Mouse (Mus musculus) midbrain, embryonic 13.5 days (tissue): ENCODE results near the gene A630023A22Rik. TPM values are rescaled to one million over a fixed set of nuclear protein-coding genes. Genes with fewer than 3 reads are reported as not detected.

Experiments used
- ATAC-seq: fragments of 200-750 bp; cut with Nextera tagmentation; 2 replicates; pipeline ENCODE4 v1.8.0; 2017; ENCODE audit warnings: mild to moderate bottlenecking, moderate TSS enrichment, moderate library complexity
- H3K27ac ChIP-seq: fragments of 300-500 bp; sonication (generic); 2 replicates; pipeline ENCODE4 v1.5.1; 2015; ENCODE audit warnings: inconsistent platforms, mild to moderate bottlenecking, moderate library complexity
- H3K27me3 ChIP-seq: fragments of 300-500 bp; sonication (generic); 2 replicates; pipeline ENCODE4 v1.6.1; 2015; ENCODE audit warnings: mild to moderate bottlenecking, inconsistent platforms
- H3K36me3 ChIP-seq: fragments of 300-500 bp; sonication (generic); 2 replicates; pipeline ENCODE4 v1.6.1; 2015; ENCODE audit warnings: mild to moderate bottlenecking, inconsistent platforms
- H3K4me1 ChIP-seq: fragments of 300-500 bp; sonication (generic); replicated peaks from 2 replicates; pipeline ENCODE4 v1.6.1; 2015; ENCODE audit warnings: inconsistent platforms
- H3K4me2 ChIP-seq: fragments of 300-500 bp; sonication (generic); replicated peaks from 2 replicates; pipeline ENCODE4 v1.6.1; 2015; ENCODE audit warnings: moderate library complexity, mild to moderate bottlenecking, inconsistent platforms
- H3K4me3 ChIP-seq: fragments of 300-500 bp; sonication (generic); replicated peaks from 2 replicates; pipeline ENCODE4 v1.5.1; 2015; ENCODE audit warnings: mild to moderate bottlenecking, inconsistent platforms
- H3K9ac ChIP-seq: fragments of 300-500 bp; sonication (generic); replicated peaks from 2 replicates; pipeline ENCODE4 v1.6.1; 2015; ENCODE audit warnings: mild to moderate bottlenecking, inconsistent platforms
- H3K9me3 ChIP-seq: fragments of 300-500 bp; sonication (generic); 2 replicates; pipeline ENCODE4 v1.6.1; 2016; ENCODE audit warnings: mild to moderate bottlenecking, inconsistent platforms
- WGBS: fragments of 180-500 bp; shearing (Covaris S2); methylation state at CpG from one replicate; pipeline ENCODE4 v1.1.7; 2015; 5-methylcytosine and 5-hydroxymethylcytosine counted together
- polyA plus RNA-seq: library from polyadenylated mRNA; unstranded; fragments of >200 nt; fragmentation: Nextera tagmentation; extraction: Ambion mirVana; gene quantifications from 2 replicates; pipeline ENCODE4 v1.2.1, GENCODE M21; 2015

A630023A22Rik gene
- not detected in 2 replicates for polyA plus RNA-seq

DNA sequence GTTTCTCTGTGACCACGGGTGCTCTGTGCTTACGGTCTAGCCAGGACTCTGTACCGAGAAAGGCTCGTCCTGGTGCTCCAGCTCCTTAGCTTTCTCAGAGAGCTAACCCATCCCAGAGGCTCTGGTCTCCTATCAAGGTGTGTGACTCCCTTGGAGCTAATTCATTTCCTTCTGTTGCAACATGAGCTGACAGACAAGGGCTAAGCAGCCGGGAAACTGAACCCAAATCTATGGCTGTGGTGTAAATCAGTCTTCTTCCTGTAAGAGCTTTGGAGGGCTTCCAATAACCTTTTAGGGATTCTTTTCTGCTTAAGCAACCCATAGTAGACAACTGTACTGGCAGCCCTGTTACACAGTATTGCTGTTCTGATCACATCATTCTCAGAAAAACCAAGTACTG, at the start of gene A630023A22Rik:
A630023A22Rik (minus strand) TSS at position 154 of the 400 bp plus-strand sequence.
- no peaks in the 10 kb centered on the region for H3K36me3 ChIP-seq
- H3K4me2 ChIP-seq = no peak within 1 kb of the TSS
- no peak within 1 kb of the TSS for H3K27ac ChIP-seq
- H3K27me3 ChIP-seq = no peaks in the 10 kb centered on the region
- no peak within 1 kb of the TSS for H3K4me3 ChIP-seq
- H3K4me1 ChIP-seq = no peaks in the 10 kb centered on the region
- H3K9me3 ChIP-seq = no peaks in the 10 kb centered on the region
- WGBS = 89% methylated on average over 5 of the region's 5 CpGs
- no peak within 1 kb of the TSS for H3K9ac ChIP-seq
- no peak for ATAC-seq

GRCm38 (mm10) chr14:34152342-34152741, 49.8 kb upstream of the A630023A22Rik start, which contains the start of gene Npy4r:
Npy4r (minus strand) TSS chr14:34152489.
- no peaks in the 10 kb centered on the region for H3K9me3 ChIP-seq
- H3K27me3 ChIP-seq = 0 out of 2 replicates have a peak, but pooled peaks cover 3% of the 10 kb centered on the region
- no peak within 1 kb of the TSS for H3K9ac ChIP-seq
- ATAC-seq = 0 out of 2 replicates have a peak, but pooled peaks have one; percentile 54
- no peak within 1 kb of the TSS for H3K27ac ChIP-seq
- no peaks in the 10 kb centered on the region for H3K36me3 ChIP-seq
- H3K4me1 ChIP-seq = peaks cover 3% of the 10 kb centered on the region; the same call in 1 of the 2 replicates
- H3K4me3 ChIP-seq = no peak within 1 kb of the TSS
- no peak within 1 kb of the TSS for H3K4me2 ChIP-seq
- 19% methylated on average over 16 of the region's 16 CpGs for WGBS

DNA sequence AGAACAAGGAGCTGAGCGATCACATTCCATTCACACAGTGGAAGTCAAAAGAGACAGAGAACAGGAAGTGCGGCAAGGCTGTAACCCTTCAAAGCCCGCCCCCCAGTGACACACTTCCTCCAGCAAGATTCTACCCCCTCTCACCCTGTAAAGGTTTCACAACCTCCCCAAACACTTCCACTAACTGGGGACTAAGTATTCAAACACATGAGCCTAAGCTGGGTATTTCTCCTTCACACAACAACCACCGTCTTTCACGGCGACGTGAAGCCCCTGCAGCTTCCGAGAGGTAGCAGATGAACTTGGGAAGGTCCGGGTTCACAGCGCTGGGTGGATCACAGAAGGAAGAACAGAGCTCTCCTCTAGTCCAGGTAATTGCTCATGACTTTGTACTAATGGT, 40.4 kb upstream of the A630023A22Rik start:
- H3K27me3 ChIP-seq = no peaks in the 10 kb centered on the region
- H3K4me3 ChIP-seq = no peak overlapping the region
- H3K4me1 ChIP-seq = no peaks in the 10 kb centered on the region
- H3K27ac ChIP-seq = no peak overlapping the region
- no peaks in the 10 kb centered on the region for H3K9me3 ChIP-seq
- H3K4me2 ChIP-seq = no peak overlapping the region
- no peak overlapping the region for H3K9ac ChIP-seq
- ATAC-seq = no peak
- no peaks in the 10 kb centered on the region for H3K36me3 ChIP-seq
- WGBS = 92% methylated on average over 10 of the region's 10 CpGs

- no peaks in the 10 kb centered on the region for H3K36me3 ChIP-seq
- H3K4me2 ChIP-seq = no peak overlapping the region
- no peak overlapping the region for H3K27ac ChIP-seq
- WGBS = 90% methylated on average over 1 of the region's 1 CpGs
- no peaks in the 10 kb centered on the region for H3K27me3 ChIP-seq
- no peak for ATAC-seq
- H3K9me3 ChIP-seq = no peaks in the 10 kb centered on the region
- H3K4me1 ChIP-seq = no peaks in the 10 kb centered on the region
- no peak overlapping the region for H3K9ac ChIP-seq
- H3K4me3 ChIP-seq = no peak overlapping the region
These were observed 39.8 kb upstream of the A630023A22Rik start for GRCm38 (mm10) chr14:34142316-34142715.

GRCm38 (mm10) chr14:34139671-34140664, 37.4 kb upstream of the A630023A22Rik start:
- H3K27me3 ChIP-seq = no peaks in the 10 kb centered on the region

DNA sequence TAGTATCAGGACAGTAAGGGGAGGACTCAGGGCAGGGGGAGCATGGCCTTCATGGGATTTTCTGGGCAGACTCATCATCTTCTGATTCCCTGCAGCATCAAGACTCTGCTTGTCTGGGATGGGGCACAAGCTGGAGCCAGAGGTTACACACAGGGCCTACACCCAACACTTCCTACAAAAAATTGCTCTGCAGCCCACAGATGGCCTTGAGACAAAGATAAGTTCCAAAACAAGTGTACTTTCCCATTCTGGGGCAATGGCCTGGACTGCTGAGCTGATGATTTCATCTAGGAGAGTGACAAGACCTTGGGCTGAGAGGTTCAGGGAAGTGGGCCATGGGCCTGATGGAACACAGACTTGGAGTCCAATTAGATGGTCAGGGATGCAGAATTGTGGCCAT, 32.8 kb upstream of the A630023A22Rik start:
- H3K36me3 ChIP-seq = no peaks in the 10 kb centered on the region
- no peak for ATAC-seq
- H3K4me2 ChIP-seq = no peak overlapping the region
- 0 out of 2 replicates have a peak, but pooled peaks cover 7% of the 10 kb centered on the region for H3K4me1 ChIP-seq
- no peak overlapping the region for H3K9ac ChIP-seq
- no peak overlapping the region for H3K4me3 ChIP-seq
- no peaks in the 10 kb centered on the region for H3K9me3 ChIP-seq
- no peaks in the 10 kb centered on the region for H3K27me3 ChIP-seq
- H3K27ac ChIP-seq = no peak overlapping the region

More at GRCm38 (mm10) chr14:34139671-34140664, 37.4 kb upstream of the A630023A22Rik start:
- H3K4me1 ChIP-seq = no peaks in the 10 kb centered on the region
- no peak overlapping the region for H3K27ac ChIP-seq
- H3K4me3 ChIP-seq = no peak overlapping the region
- no peaks in the 10 kb centered on the region for H3K9me3 ChIP-seq
- no peak for ATAC-seq
- 75% methylated on average over 15 of the region's 15 CpGs for WGBS
- no peaks in the 10 kb centered on the region for H3K36me3 ChIP-seq
- H3K9ac ChIP-seq = no peak overlapping the region
- no peak overlapping the region for H3K4me2 ChIP-seq

- H3K27me3 ChIP-seq = no peaks in the 10 kb centered on the region
- H3K9me3 ChIP-seq = no peaks in the 10 kb centered on the region
- H3K4me1 ChIP-seq = 0 out of 2 replicates have a peak, but pooled peaks cover 7% of the 10 kb centered on the region
- H3K9ac ChIP-seq = no peak overlapping the region
- no peak overlapping the region for H3K27ac ChIP-seq
- 74% methylated on average over 6 of the region's 6 CpGs for WGBS
- no peak overlapping the region for H3K4me3 ChIP-seq
- H3K4me2 ChIP-seq = no peak overlapping the region
- no peaks in the 10 kb centered on the region for H3K36me3 ChIP-seq
- peak; percentile 24; the same call in 1 of the 2 replicates for ATAC-seq
These were observed 28.7 kb upstream of the A630023A22Rik start for GRCm38 (mm10) chr14:34131216-34131615.

DNA sequence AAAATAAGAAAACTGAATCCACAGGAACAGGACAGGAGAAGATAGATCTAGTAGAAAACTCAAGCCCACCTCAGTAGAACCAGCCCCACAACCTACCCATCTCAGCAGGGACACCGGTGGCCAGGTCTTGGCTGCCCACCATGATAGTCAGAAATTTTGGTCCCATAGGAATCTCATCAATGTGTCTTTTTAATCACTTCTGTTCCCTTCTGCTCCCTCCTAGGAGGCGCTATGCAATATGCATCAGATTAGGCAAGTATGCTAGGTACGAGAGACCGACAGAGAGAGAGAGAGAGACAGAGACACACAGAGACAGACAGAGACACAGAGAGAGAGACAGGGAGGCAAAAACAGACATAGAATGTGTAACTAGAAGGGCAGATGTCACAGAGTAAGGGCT, 19.1 kb upstream of the A630023A22Rik start:
- ATAC-seq = no peak
- Histone ChIP-seq H3K27ac (no peak overlapping the region), H3K4me2 (no peak overlapping the region), H3K27me3 (no peaks in the 10 kb centered on the region), H3K9ac (no peak overlapping the region), H3K36me3 (no peaks in the 10 kb centered on the region), H3K4me3 (no peak overlapping the region), H3K4me1 (no peaks in the 10 kb centered on the region), H3K9me3 (no peaks in the 10 kb centered on the region)
- WGBS = 95% methylated on average over 4 of the region's 4 CpGs

- no peaks in the 10 kb centered on the region for H3K36me3 ChIP-seq
- ATAC-seq = no peak
- WGBS = 92% methylated on average over 3 of the region's 3 CpGs
- H3K9me3 ChIP-seq = no peaks in the 10 kb centered on the region
- H3K4me2 ChIP-seq = no peak overlapping the region
- no peaks in the 10 kb centered on the region for H3K4me1 ChIP-seq
- H3K27ac ChIP-seq = no peak overlapping the region
- H3K27me3 ChIP-seq = no peaks in the 10 kb centered on the region
- no peak overlapping the region for H3K4me3 ChIP-seq
- no peak overlapping the region for H3K9ac ChIP-seq
These were observed 18.4 kb upstream of the A630023A22Rik start for GRCm38 (mm10) chr14:34120923-34121351.

- 81% methylated on average over 12 of the region's 12 CpGs for WGBS
- no peaks in the 10 kb centered on the region for H3K27me3 ChIP-seq
- ATAC-seq = no peak
- H3K4me2 ChIP-seq = no peak overlapping the region
- no peaks in the 10 kb centered on the region for H3K9me3 ChIP-seq
- H3K27ac ChIP-seq = no peak overlapping the region
- H3K36me3 ChIP-seq = no peaks in the 10 kb centered on the region
- no peak overlapping the region for H3K4me3 ChIP-seq
- H3K9ac ChIP-seq = no peak overlapping the region
- no peaks in the 10 kb centered on the region for H3K4me1 ChIP-seq
These were observed 17.7 kb upstream of the A630023A22Rik start for GRCm38 (mm10) chr14:34120016-34120910.

- Histone ChIP-seq H3K36me3 (no peaks in the 10 kb centered on the region), H3K4me1 (no peaks in the 10 kb centered on the region), H3K27me3 (no peaks in the 10 kb centered on the region), H3K27ac (no peak overlapping the region), H3K4me2 (no peak overlapping the region), H3K4me3 (no peak overlapping the region), H3K9ac (no peak overlapping the region), H3K9me3 (no peaks in the 10 kb centered on the region)
- 84% methylated on average over 7 of the region's 7 CpGs for WGBS
- no peak for ATAC-seq
These were observed 16.6 kb upstream of the A630023A22Rik start for GRCm38 (mm10) chr14:34119046-34119723.
